Mouse (Mus musculus): ENCODE measurements around the gene Bag2. TPM values are rescaled to one million over a fixed set of nuclear protein-coding genes. Genes with fewer than 3 reads are reported as not detected.

Gene Bag2
- 6.3 and 11.9 TPM in 2 replicates for polyA plus RNA-seq (2012; ENCODE audit: insufficient read depth, insufficient read length, missing spikeins)

DNA sequence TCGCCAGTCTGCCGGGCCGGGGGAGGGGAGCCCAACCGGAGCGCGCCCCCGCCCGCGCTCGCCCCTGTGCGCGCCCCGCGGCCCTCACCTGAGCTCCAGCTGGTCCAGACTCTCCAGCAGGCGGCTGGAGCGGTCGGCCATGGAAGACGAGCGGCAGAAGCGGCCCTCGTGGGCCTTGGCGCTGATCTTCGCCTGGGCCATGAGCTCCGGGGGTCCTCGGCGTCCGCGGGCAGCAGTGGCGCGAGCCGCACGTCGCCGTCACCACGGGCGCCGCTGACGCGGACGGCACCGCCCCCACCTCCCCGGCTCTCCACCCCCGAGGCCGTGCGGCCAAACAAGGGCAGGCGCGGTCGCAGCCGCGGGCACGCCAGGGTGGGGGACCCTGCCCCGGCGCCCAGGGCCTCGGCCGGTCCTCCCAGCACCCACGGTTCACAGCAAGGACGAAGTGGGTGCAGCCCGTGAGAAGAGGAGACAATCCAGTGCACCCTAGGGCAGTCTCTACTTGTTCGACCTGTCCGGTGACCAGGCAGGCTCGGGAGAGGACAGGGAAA lies at the start of gene Bag2:
Bag2 (minus strand) TSS at position 305 of the 551 bp plus-strand sequence.
- no peak within 1 kb of the TSS for H3K27ac ChIP-seq (replicated peaks; ENCODE audit: low read depth, low read length)
- H3K4me3 ChIP-seq (ENCODE audit: insufficient read depth, low read depth, low read length) = peak within 1 kb of the TSS; percentile 73
- H3K4me1 ChIP-seq (ENCODE audit: control insufficient read depth, insufficient read depth, insufficient read length, low read length) = no peaks in the 10 kb centered on the region

GRCm38 (mm10) chr1:33803323-33803722 lies 45.7 kb upstream of the Bag2 start:
- Histone ChIP-seq H3K4me3 (ENCODE audit: insufficient read depth, low read depth, low read length) (no peak overlapping the region), H3K4me1 (ENCODE audit: control insufficient read depth, insufficient read depth, insufficient read length, low read length) (no peaks in the 10 kb centered on the region; the same call in 1 of the 2 replicates), H3K27ac (replicated peaks; ENCODE audit: low read depth, low read length) (no peak overlapping the region)

GRCm38 (mm10) chr1:33799620-33800019 lies 42.0 kb upstream of the Bag2 start:
- Histone ChIP-seq H3K4me3 (ENCODE audit: insufficient read depth, low read depth, low read length) (no peak overlapping the region), H3K4me1 (ENCODE audit: control insufficient read depth, insufficient read depth, insufficient read length, low read length) (no peaks in the 10 kb centered on the region), H3K27ac (replicated peaks; ENCODE audit: low read depth, low read length) (no peak overlapping the region)

GRCm38 (mm10) chr1:33788493-33788892 lies 30.9 kb upstream of the Bag2 start:
- no peak overlapping the region for H3K4me3 ChIP-seq (ENCODE audit: insufficient read depth, low read depth, low read length)
- no peak overlapping the region for H3K27ac ChIP-seq (replicated peaks; ENCODE audit: low read depth, low read length)
- H3K4me1 ChIP-seq (ENCODE audit: control insufficient read depth, insufficient read depth, insufficient read length, low read length) = no peaks in the 10 kb centered on the region

- no peak overlapping the region for H3K4me3 ChIP-seq (ENCODE audit: insufficient read depth, low read depth, low read length)
- no peaks in the 10 kb centered on the region for H3K4me1 ChIP-seq (ENCODE audit: control insufficient read depth, insufficient read depth, insufficient read length, low read length)
Measured at GRCm38 (mm10) chr1:33788072-33788471, 30.5 kb upstream of the Bag2 start.

DNA sequence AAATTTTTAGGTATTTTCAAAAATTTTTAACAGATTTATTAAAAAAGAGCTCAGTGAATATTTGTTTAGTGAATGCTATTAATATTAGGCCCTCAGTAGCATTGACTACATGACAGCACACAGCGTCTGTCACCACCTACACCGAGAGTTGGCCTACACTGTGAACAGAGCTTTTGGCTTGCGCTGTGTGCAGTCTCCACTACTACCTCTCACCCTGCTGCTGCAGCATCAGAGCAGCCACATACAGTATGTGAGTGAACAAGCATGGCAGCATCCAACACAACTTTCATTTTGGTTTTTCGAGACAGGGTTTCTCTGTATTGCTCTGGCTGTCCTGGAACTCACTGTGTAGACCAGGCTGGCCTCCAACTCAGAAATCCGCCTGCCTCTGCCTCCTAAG lies 27.0 kb upstream of the Bag2 start:
- no peak overlapping the region for H3K4me3 ChIP-seq (ENCODE audit: insufficient read depth, low read depth, low read length)
- no peaks in the 10 kb centered on the region for H3K4me1 ChIP-seq (ENCODE audit: control insufficient read depth, insufficient read depth, insufficient read length, low read length)
- H3K27ac ChIP-seq (replicated peaks; ENCODE audit: low read depth, low read length) = no peak overlapping the region

More at GRCm38 (mm10) chr1:33788072-33788471, 30.5 kb upstream of the Bag2 start:
- no peak overlapping the region for H3K27ac ChIP-seq (replicated peaks; ENCODE audit: low read depth, low read length)

- no peak overlapping the region for H3K27ac ChIP-seq (replicated peaks; ENCODE audit: low read depth, low read length)
- no peak overlapping the region for H3K4me3 ChIP-seq (ENCODE audit: insufficient read depth, low read depth, low read length)
- no peaks in the 10 kb centered on the region for H3K4me1 ChIP-seq (ENCODE audit: control insufficient read depth, insufficient read depth, insufficient read length, low read length)
Measured at GRCm38 (mm10) chr1:33776175-33776611, 18.6 kb upstream of the Bag2 start.

- no peak overlapping the region for H3K4me3 ChIP-seq (ENCODE audit: insufficient read depth, low read depth, low read length)
- no peak overlapping the region for H3K27ac ChIP-seq (replicated peaks; ENCODE audit: low read depth, low read length)
- no peaks in the 10 kb centered on the region for H3K4me1 ChIP-seq (ENCODE audit: control insufficient read depth, insufficient read depth, insufficient read length, low read length)
Measured at GRCm38 (mm10) chr1:33772106-33772505, 14.5 kb upstream of the Bag2 start.

GRCm38 (mm10) chr1:33771621-33772020 lies 14.0 kb upstream of the Bag2 start:
- H3K4me3 ChIP-seq (ENCODE audit: insufficient read depth, low read depth, low read length) = no peak overlapping the region
- H3K4me1 ChIP-seq (ENCODE audit: control insufficient read depth, insufficient read depth, insufficient read length, low read length) = no peaks in the 10 kb centered on the region
- H3K27ac ChIP-seq (replicated peaks; ENCODE audit: low read depth, low read length) = no peak overlapping the region

- H3K4me1 ChIP-seq (ENCODE audit: control insufficient read depth, insufficient read depth, insufficient read length, low read length) = no peaks in the 10 kb centered on the region
- no peak overlapping the region for H3K27ac ChIP-seq (replicated peaks; ENCODE audit: low read depth, low read length)
Measured at GRCm38 (mm10) chr1:33768827-33769226, 11.2 kb upstream of the Bag2 start.

GRCm38 (mm10) chr1:33768091-33768787 lies 10.6 kb upstream of the Bag2 start:
- Histone ChIP-seq H3K4me1 (ENCODE audit: control insufficient read depth, insufficient read depth, insufficient read length, low read length) (no peaks in the 10 kb centered on the region), H3K27ac (replicated peaks; ENCODE audit: low read depth, low read length) (no peak overlapping the region), H3K4me3 (ENCODE audit: insufficient read depth, low read depth, low read length) (no peak overlapping the region)

More at GRCm38 (mm10) chr1:33768827-33769226, 11.2 kb upstream of the Bag2 start:
- no peak overlapping the region for H3K4me3 ChIP-seq (ENCODE audit: insufficient read depth, low read depth, low read length)

GRCm38 (mm10) chr1:33766520-33767508 lies 9.2 kb upstream of the Bag2 start:
- H3K4me1 ChIP-seq (ENCODE audit: control insufficient read depth, insufficient read depth, insufficient read length, low read length) = no peaks in the 10 kb centered on the region
- no peak overlapping the region for H3K27ac ChIP-seq (replicated peaks; ENCODE audit: low read depth, low read length)
- no peak overlapping the region for H3K4me3 ChIP-seq (ENCODE audit: insufficient read depth, low read depth, low read length)

- H3K4me1 ChIP-seq (ENCODE audit: control insufficient read depth, insufficient read depth, insufficient read length, low read length) = no peaks in the 10 kb centered on the region
- H3K27ac ChIP-seq (replicated peaks; ENCODE audit: low read depth, low read length) = no peak overlapping the region
Measured at GRCm38 (mm10) chr1:33765468-33766080, 8.0 kb upstream of the Bag2 start.

GRCm38 (mm10) chr1:33763826-33764225 lies 6.2 kb upstream of the Bag2 start:
- H3K4me3 ChIP-seq (ENCODE audit: insufficient read depth, low read depth, low read length) = no peak overlapping the region
- no peaks in the 10 kb centered on the region for H3K4me1 ChIP-seq (ENCODE audit: control insufficient read depth, insufficient read depth, insufficient read length, low read length)
- no peak overlapping the region for H3K27ac ChIP-seq (replicated peaks; ENCODE audit: low read depth, low read length)

More at GRCm38 (mm10) chr1:33765468-33766080, 8.0 kb upstream of the Bag2 start:
- H3K4me3 ChIP-seq (ENCODE audit: insufficient read depth, low read depth, low read length) = no peak overlapping the region

GRCm38 (mm10) chr1:33758488-33758887 lies 893 bp upstream of the Bag2 start:
- Histone ChIP-seq H3K4me1 (ENCODE audit: control insufficient read depth, insufficient read depth, insufficient read length, low read length) (no peaks in the 10 kb centered on the region), H3K27ac (replicated peaks; ENCODE audit: low read depth, low read length) (no peak overlapping the region), H3K4me3 (ENCODE audit: insufficient read depth, low read depth, low read length) (no peak overlapping the region)
